Mouse (Mus musculus) liver, postnatal 0 days (tissue): ENCODE data around the gene Lyg1. TPM values are rescaled to one million over a fixed set of nuclear protein-coding genes. Genes with fewer than 3 reads are reported as not detected.

Experiments
- ATAC-seq: fragments of 200-750 bp; cut with Nextera tagmentation; 2 replicates; pipeline ENCODE4 v1.8.0; 2017; ENCODE audit warnings: mild to moderate bottlenecking, moderate library complexity
- DNase-seq: peaks from one replicate; pipeline ENCODE4 v3.0.0-alpha.2; 2016
- H3K27ac ChIP-seq: fragments of 300-500 bp; sonication (generic); 2 replicates; pipeline ENCODE4 v1.5.1; 2014; ENCODE audit warnings: antibody characterized with exemption, moderate library complexity, mild to moderate bottlenecking, low read depth
- H3K27me3 ChIP-seq: fragments of 300-500 bp; sonication (generic); 2 replicates; pipeline ENCODE4 v1.6.1; 2014; ENCODE audit warnings: low read length, control low read depth, mixed read lengths; ENCODE audit not compliant: insufficient read depth
- H3K36me3 ChIP-seq: fragments of 300-500 bp; sonication (generic); replicated peaks from 2 replicates; pipeline ENCODE4 v1.6.1; 2014; ENCODE audit warnings: mild to moderate bottlenecking, control low read depth, low read length, moderate library complexity, mixed read lengths; ENCODE audit not compliant: insufficient read depth
- H3K4me1 ChIP-seq: fragments of 300-500 bp; sonication (generic); 2 replicates; pipeline ENCODE4 v1.6.1; 2014; ENCODE audit warnings: antibody characterized with exemption, mild to moderate bottlenecking, control low read depth; ENCODE audit not compliant: insufficient read depth
- H3K4me2 ChIP-seq: fragments of 300-500 bp; sonication (generic); 2 replicates; pipeline ENCODE4 v1.6.1; 2014; ENCODE audit warnings: low read depth, mild to moderate bottlenecking, low read length, moderate library complexity, mixed read lengths
- H3K4me3 ChIP-seq: fragments of 300-500 bp; sonication (generic); 2 replicates; pipeline ENCODE4 v1.5.1; 2014; ENCODE audit warnings: low read depth, low read length
- H3K9ac ChIP-seq: fragments of 300-500 bp; sonication (generic); replicated peaks from 2 replicates; pipeline ENCODE4 v1.6.1; 2014; ENCODE audit warnings: mild to moderate bottlenecking, moderate library complexity
- H3K9me3 ChIP-seq: fragments of 300-500 bp; sonication (generic); 2 replicates; pipeline ENCODE4 v1.6.1; 2016; ENCODE audit warnings: mild to moderate bottlenecking, control low read depth, low read length, mixed read lengths
- CTCF ChIP-seq: sonication (generic); IDR thresholded peaks from 2 replicates; pipeline ENCODE4 v1.5.1; 2016; ENCODE audit warnings: antibody characterized with exemption, low read depth
- EP300 ChIP-seq: IDR thresholded peaks from 2 replicates; pipeline ENCODE4 v1.6.1; 2016; ENCODE audit warnings: antibody characterized with exemption, low read depth, mild to moderate bottlenecking
- WGBS: fragments of 180-500 bp; shearing (Covaris S2); extraction: QIAGEN DNeasy Blood & Tissue Kit; methylation state at CpG from one replicate; pipeline ENCODE4 v1.1.7; 2014; ENCODE audit not compliant: insufficient replicate concordance; 5-methylcytosine and 5-hydroxymethylcytosine counted together
- polyA plus RNA-seq: library from polyadenylated mRNA; unstranded; fragments of >200 nt; fragmentation: Nextera tagmentation; extraction: Ambion mirVana; gene quantifications from 2 replicates; pipeline ENCODE4 v1.2.1, GENCODE M21; 2015

The Lyg1 gene
- polyA plus RNA-seq, 1 experiment from 2014 or later, result not detected

- TF ChIP-seq CTCF, result no peak
- no peak for TF ChIP-seq EP300
- Histone ChIP-seq H3K27me3 (no peaks in the 10 kb centered on the region), H3K4me3 (no peak overlapping the region), H3K27ac (no peak overlapping the region), H3K9me3 (no peaks in the 10 kb centered on the region), H3K4me2 (no peak overlapping the region), H3K4me1 (no peaks in the 10 kb centered on the region), H3K9ac (no peak overlapping the region), H3K36me3 (peaks cover 32% of the 10 kb centered on the region)
- WGBS, result 80% methylated on average over 4 of the region's 4 CpGs
- DNase-seq (no peak), ATAC-seq (no peak)
These were observed 57.7 kb downstream of the Lyg1 start for GRCm38 (mm10) chr1:37899816-37900215.

Other genes starting within 250 kb of the Lyg1 start
- 0.20 and 0.22 TPM in 2 replicates for gene 2010300C02Rik, start 237.7 kb downstream of the Lyg1 start, polyA plus RNA-seq
- gene Tsga10, start 91.3 kb downstream of the Lyg1 start, polyA plus RNA-seq, result 1.0 and 1.1 TPM in 2 replicates
- gene Lipt1, start 86.0 kb downstream of the Lyg1 start, polyA plus RNA-seq, result 4.9 and 5.7 TPM in 2 replicates
- gene Mitd1, start 67.3 kb downstream of the Lyg1 start, polyA plus RNA-seq, result 11.3 and 12.9 TPM in 2 replicates
- gene Mrpl30, start 67.3 kb downstream of the Lyg1 start, polyA plus RNA-seq, result 180 and 185 TPM in 2 replicates
- not detected in 2 replicates for gene Lyg2, start 41.3 kb downstream of the Lyg1 start, polyA plus RNA-seq
- 53.1 and 55.6 TPM in 2 replicates for gene Txndc9, start 40.1 kb upstream of the Lyg1 start, polyA plus RNA-seq
- 11.2 and 12.4 TPM in 2 replicates for gene Eif5b, start 40.3 kb upstream of the Lyg1 start, polyA plus RNA-seq
- 8.1 and 8.8 TPM in 2 replicates for gene Rev1, start 172.0 kb upstream of the Lyg1 start, polyA plus RNA-seq